Mouse (Mus musculus) adrenal gland, postnatal 25 days (tissue): ENCODE results near the gene Smdt1. TPM values are rescaled to one million over a fixed set of nuclear protein-coding genes. Genes with fewer than 3 reads are reported as not detected.
A peak's percentile ranks its signal among the peaks of the same experiment; 100 is the strongest.
"Not testable (repeated sequence)": the region's sequence is repeated elsewhere in the genome, so short reads cannot be mapped to it uniquely, and the experiment has no call there.

Experiments
- DNase-seq: peaks from one replicate; pipeline ENCODE4 v3.0.0; 2021; ENCODE audit warnings: mixed read lengths
- microRNA-seq, 2 experiments: library from miRNA; unstranded; fragments of <30 nt; microRNA quantifications; one replicate each; pipeline ENCODE4 v1.2.0; 2021
- total RNA-seq: library from RNA; stranded (reverse); gene quantifications from 2 replicates; pipeline ENCODE4 v1.2.3, GENCODE M21; 2021

Gene Smdt1
- total RNA-seq, 1 experiment from 2014 or later: 176 TPM

DNA sequence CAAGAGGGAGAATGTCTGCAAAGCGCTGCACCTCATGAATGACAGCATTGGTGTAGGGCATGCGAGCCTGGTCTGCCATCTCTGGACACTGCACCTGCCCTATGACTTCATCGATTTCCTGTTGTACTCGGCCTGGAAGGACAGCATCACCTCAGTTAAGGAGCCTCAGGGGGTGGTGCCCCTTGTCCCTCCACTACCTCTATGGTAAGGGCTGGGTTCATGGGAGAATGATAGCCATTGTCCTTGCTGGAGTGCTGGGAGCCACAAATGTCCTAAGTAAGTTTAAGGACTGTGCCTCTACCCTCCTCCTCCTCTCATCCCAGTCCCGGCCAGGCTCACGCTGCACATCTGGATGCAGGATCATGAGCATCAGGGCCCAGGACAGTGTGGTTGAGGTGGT lies 33.7 kb downstream of the Smdt1 start:
- DNase-seq: no peak

DNA sequence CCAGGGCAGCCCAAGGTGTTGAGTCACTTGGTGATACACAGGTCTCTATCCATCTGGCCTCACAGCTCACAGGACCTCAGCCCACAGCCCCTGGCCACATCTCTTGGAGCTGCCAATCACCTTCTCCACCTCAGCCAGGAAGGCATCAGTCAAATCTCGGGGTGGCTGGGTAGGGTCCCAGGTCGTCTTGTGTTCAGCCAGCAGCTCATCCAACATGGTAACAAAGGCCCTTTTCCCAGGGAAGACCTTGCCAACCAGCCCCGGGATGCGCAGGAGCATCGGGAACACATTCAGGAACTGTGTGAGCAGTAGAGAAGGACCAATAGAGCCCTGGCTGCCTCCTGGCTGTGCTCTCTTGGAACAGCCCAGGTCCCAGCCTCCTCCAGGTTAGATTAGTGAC lies 34.2 kb downstream of the Smdt1 start:
- no peak for DNase-seq

GRCm38 (mm10) chr15:82374437-82374836 lies 35.7 kb downstream of the Smdt1 start:
- DNase-seq: no peak

- DNase-seq: no peak
Observed at GRCm38 (mm10) chr15:82375855-82376254, 37.1 kb downstream of the Smdt1 start.

- no peak for DNase-seq
Observed at GRCm38 (mm10) chr15:82376393-82377138, 37.8 kb downstream of the Smdt1 start.

GRCm38 (mm10) chr15:82377701-82378100 lies 38.9 kb downstream of the Smdt1 start:
- no peak for DNase-seq

DNA sequence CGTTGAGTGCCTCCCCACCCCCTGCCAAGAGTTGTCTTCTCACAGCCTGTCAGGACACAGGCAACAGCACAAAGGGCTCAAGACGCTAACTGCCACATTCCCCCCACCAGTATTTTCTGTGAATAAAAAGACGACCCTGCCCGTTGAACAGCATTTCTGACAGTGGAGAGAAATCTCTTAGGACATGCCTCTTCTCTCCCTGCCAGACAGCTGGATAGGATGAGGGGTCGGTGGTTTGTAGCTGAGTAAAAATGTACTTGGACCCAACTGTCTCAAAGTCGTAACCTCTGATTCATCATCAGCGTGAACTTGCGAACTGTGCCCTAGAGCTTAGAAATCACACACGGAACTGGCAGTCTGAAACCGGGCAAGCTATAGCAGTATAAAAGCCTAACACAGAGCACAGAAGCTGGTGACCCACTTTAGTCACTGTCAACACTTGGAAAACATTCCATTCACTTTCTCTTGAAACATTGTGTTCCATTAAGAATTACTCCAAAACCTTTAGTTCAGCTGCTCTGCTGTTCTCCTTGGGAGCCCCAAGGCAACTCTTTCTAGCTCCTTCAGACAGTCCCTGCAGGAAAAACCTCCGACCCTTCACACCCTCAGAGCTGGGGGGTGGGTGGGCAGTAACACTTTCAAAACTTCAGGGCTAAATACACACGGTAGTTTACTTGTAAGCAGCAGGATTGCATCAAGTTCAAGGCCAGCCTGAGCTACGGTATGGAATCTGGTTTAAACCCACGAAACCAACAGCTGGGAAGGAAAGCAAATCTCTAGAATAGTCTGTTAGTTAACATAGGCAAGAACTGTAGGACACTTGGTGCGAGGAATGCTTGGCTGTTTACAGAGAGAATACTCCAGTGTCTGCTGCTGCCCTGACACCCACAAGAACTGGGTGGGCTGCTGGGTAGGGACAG lies 39.8 kb downstream of the Smdt1 start:
- DNase-seq: no peak

DNA sequence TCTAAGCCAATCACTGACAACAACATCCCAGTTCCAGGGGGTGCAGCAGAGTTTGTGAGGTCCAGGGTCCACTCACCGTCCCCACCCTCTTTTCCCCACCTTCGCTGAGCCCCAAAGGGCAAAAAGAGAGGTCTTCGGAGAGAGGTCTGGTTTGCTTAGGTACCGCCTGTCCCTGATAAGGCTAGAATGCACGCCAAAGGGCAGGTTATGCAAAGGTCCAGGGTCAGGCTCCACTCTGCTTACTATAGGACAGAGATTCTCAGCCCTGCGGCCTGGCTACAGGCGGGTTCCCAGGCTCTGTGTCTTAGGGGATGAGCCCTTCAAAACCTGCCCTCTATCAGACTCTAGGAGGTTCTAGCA lies 40.7 kb downstream of the Smdt1 start:
- DNase-seq: peak; percentile 17

GRCm38 (mm10) chr15:82379871-82380713 lies 41.3 kb downstream of the Smdt1 start, which contains the start of gene Cyp2d22:
Cyp2d22 (minus strand) TSS chr15:82380260.
- peak; percentile 65 for DNase-seq

GRCm38 (mm10) chr15:82380714-82381062 lies 41.9 kb downstream of the Smdt1 start:
- no peak for DNase-seq

- no peak for DNase-seq
Observed at GRCm38 (mm10) chr15:82382441-82382840, 43.7 kb downstream of the Smdt1 start.

GRCm38 (mm10) chr15:82385729-82386128 lies 47.0 kb downstream of the Smdt1 start:
- no peak for DNase-seq

- not testable (repeated sequence) for DNase-seq
Observed at GRCm38 (mm10) chr15:82389916-82390315, 51.2 kb downstream of the Smdt1 start.

DNA sequence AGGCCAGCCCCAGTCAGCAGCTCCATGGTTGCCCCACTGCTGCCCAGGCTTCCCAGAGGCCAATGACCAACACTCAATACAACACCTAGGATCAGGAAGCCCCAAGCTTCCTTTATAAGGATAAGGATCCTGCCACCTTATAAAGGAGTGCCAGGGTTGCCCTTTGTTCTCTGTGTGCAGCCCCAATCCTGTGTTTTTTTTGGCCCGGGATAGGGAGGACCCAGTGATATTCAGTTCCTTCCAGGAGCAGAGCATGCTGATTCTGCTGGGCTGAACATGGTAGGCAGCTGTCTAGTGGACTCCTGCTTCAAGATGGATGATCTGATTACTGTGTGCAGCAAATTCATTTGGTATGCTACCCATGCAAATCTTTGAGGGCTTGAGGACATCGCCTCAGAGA lies 55.2 kb downstream of the Smdt1 start, which contains the start of gene Cyp2d11:
TSS of gene Cyp2d11 (minus strand) at position 101 of the 400 bp plus-strand sequence.
- DNase-seq: not testable (repeated sequence)

DNA sequence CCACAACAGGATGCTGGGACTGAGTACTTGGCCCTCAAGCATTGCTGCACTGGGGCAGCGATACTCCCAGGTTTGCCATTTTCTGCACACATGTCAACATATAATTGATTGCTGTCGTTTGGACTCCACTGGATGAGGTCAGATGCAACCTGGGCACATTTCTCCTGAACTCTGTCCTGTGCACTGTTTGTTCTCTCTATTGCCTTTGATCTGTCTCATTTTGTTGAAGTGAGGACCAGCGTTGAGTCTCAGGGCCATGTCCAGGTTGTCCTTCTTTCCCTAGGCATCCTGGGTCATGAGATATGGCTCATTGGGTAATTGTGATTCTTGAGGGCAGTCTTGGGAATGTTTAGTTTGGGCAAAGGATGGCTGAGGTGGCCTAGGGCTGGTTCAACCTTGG lies 57.2 kb downstream of the Smdt1 start:
- not testable (repeated sequence) for DNase-seq

Small RNAs within 50 kb of the gene (microRNA-seq; reads per million reads assigned to microRNA genes)
- gene Mir7684: 0 reads per million in 2 experiments

Other genes starting within 250 kb of the Smdt1 start
- 11.2 and 11.3 TPM in 2 replicates for gene Ccdc134, start 211.0 kb upstream of the Smdt1 start, total RNA-seq
- gene Srebf2, start 191.8 kb upstream of the Smdt1 start, total RNA-seq: 85.2 and 95.5 TPM in 2 replicates
- gene Shisa8, start 126.1 kb upstream of the Smdt1 start, total RNA-seq: 0.24 and 0.48 TPM in 2 replicates
- gene Tnfrsf13c, start 114.6 kb upstream of the Smdt1 start, total RNA-seq: 0.21 TPM in 1 of 2 replicates, not detected in the other
- gene Cenpm, start 94.2 kb upstream of the Smdt1 start, total RNA-seq: 5.9 and 7.5 TPM in 2 replicates
- 0.62 TPM in 1 of 2 replicates, not detected in the other for gene 1500009C09Rik, start 86.6 kb upstream of the Smdt1 start, total RNA-seq
- 3.0 and 4.3 TPM in 2 replicates for gene Sept3, start 64.1 kb upstream of the Smdt1 start, total RNA-seq
- gene Wbp2nl, start 40.0 kb upstream of the Smdt1 start, total RNA-seq: not detected in 2 replicates
- 71.5 and 75.4 TPM in 2 replicates for gene Naga, start within 50 bp of the Smdt1 start, total RNA-seq
- gene Pheta2, start within 50 bp of the Smdt1 start, total RNA-seq: 0.49 and 1.0 TPM in 2 replicates
- 531 and 557 TPM in 2 replicates for gene Ndufa6, start 15.4 kb downstream of the Smdt1 start, total RNA-seq
- 40.4 and 48.4 TPM in 2 replicates for gene Cyp2d22, start 41.3 kb downstream of the Smdt1 start, total RNA-seq
- gene Cyp2d11, start 55.1 kb downstream of the Smdt1 start, total RNA-seq: 0.27 TPM in 1 of 2 replicates, not detected in the other
- 0.55 and 9.2 TPM in 2 replicates for gene Cyp2d10, start 68.2 kb downstream of the Smdt1 start, total RNA-seq
- gene Cyp2d9, start 94.5 kb downstream of the Smdt1 start, total RNA-seq: 3.7 TPM in 1 of 2 replicates, not detected in the other
- gene Cyp2d12, start 216.1 kb downstream of the Smdt1 start, total RNA-seq: not detected in 2 replicates